Mouse (Mus musculus): ENCODE measurements around the gene Sema6d.

Gene Sema6d

DNA sequence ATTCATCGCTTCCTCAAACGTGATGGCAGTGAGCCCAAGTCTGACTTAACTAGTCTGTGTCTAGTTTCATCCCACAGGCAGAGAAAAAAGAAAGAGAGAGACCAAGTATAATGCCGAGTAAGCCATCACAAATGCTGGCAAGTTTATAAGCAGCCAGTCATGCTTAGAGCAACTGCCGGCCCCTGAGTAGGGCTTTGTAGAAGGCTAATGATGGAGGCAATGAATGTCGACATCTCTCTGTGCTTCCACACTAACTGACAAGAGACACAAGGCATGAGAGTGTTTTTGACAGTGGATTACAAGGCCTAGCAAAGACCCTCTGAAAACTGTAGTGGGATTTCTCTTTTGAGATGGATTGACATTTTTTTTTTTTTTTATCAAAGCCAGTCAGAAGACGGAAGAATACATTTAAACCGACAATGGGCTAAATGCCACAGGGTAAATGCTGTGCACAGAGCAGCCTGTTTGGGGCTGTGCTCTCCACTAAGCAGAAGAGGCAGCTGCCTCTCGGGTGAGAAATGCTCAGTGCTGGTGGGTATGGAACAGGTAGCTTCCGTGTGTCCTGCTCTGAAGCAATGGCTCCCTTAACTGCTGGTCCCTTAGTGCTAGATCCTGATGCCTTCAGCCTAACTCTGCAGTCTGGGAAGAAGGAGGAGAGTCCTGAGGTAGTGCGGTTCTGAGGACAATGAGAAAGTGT lies 380.7 kb downstream of the Sema6d start:
- no peak for DNase-seq (ENCODE audit: low spot score)

DNA sequence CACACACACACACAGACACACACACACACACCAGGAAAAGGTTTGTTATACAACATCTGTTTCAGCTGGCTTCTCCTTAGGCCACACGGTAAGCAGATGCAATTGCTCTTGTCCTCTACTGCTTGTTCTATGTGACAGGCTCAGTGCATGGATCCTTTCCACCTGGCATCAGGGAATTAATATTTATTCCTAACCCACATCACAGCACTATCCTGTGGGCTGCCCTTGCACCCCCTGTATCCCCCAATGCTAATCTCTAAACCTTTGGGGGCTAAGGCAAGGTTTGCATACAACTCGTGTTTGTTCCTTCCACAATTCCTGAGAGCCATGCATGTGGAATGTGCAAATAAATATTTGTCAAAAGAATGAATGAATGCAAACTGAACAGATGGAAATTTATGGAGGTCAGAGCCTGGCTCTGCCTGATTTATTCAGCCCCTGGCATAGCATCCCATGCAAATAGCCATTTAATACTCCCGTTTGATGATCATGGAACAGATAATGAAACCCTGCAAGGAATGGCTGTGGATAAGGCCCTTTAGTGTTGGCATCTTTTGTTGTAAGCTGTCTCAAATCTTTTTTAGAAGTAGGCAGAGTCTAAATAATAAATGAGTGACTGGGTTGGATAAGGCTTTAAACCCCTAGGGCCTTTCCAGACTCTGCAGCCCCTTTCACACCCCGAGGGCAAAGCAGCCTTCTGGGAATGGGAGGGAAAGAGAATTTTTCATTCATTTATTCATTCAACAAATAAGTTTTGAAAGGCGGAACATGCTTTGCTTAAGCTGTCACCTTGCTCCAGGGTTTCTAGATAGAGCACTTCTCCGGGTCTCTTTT lies 383.1 kb downstream of the Sema6d start:
- no peak for DNase-seq (ENCODE audit: low spot score)

DNA sequence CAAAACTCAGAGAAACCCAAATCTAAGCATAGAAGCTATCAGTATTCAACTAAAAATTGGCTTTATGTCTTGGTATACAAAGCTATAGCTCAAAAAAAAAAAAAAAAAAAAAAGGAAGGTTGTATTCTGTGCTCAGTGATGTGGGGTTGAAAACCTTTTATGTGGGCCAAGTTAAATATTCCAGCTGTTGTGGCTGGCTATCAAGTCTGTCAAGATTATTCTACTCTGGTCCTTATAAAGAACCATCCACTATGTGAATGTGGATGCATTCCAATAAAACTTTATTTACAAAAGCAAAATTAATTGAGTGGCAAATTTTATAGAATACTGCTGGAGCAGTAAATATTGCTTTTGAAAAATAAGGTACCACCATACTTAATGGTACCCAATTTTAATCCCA lies 388.1 kb downstream of the Sema6d start:
- DNase-seq (ENCODE audit: low spot score), result no peak

DNA sequence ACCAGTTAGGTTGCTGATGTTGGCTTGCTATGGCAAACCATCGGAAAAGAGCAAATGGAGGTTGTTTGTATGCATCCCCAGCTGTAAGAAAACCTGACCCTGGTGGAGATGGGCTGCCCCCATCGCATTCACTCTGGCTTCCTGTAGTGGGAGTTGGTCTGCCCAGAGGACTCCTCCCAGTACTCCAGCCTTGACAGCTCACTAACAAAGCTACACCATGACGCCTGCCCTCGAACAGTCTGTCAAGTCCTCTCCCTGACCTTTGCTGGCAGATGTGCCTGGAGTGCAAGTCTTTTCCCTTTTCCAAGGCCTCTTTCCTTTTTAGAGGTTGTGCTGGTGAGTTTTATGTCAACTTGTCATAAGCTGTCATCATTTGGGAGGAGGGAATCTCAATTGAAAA lies 388.8 kb downstream of the Sema6d start:
- no peak for DNase-seq (ENCODE audit: low spot score)

DNA sequence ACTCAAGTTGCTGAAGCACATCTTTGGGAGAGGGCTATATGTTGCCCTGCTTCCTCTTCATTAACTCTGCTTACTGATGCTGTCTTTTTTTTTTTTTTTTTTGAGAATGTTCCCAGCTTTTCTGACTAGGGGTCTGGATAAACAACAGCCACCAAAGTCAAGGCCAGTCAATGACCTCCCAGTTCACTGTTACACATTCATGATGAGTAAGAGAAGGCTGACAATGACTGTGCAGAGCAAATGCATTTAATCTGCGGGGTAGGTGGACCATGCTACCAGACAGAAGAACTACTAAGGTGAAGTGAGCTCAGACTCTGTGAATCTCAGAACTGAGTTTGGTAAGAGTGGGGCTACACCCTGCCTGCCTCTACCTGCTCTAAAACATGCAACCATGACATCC lies 396.0 kb downstream of the Sema6d start:
- DNase-seq (ENCODE audit: low spot score), result no peak

DNA sequence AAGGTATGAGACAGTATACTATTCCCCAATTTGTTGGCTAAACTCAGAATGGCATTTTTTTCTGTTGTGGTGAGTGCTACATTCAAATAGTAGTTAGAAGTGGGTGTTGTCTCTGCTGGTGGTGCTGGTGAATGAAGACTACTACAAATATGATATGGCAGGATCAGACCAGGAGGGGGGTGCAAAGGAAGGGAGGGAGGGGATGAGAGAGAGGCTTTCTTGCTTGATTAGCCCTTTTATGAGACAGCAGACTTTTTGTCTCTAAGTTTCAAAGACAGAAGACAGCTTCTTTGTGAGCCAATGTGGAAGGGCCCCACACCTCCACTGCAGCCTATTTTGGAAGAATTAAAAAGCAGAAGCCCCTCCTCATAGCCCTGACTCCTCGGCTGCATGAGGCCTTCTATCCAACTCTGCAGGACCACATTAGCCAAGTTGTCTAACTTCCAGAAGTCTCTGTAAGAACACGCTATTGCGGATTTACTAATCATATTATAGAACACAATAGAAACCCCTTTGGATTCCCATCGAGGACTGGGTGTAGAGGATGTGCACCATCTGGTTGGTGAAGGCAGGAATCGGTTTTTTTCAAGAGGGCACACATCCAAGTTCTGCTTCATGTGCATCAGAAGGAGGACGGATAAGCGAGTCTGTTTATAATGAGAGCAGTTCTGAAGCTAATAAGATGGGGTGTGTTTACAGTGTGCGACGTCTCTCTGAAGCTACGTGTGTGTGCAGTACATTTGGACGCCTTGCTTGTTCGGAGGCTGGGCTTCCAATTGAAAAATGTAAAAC lies 400.4 kb downstream of the Sema6d start:
- DNase-seq (ENCODE audit: low spot score), result no peak

DNA sequence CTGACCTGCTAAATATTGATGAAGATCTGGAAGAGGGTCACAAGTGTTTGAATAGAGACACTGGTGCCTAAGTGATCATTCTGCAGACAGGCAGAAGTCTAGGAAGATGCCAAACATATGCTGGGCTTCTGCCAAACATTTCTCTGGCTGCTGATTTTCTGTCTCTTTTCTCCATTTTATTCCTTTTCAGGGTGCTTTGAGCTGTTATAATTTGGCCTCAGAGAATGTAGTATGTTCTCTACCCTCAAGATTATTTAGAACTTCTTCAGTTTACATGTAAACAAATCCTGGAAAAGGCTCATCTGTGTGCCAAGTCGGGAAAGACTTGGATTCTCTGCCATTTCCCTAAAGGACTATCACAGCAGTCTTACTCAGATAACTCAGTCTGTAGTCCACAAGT lies 406.0 kb downstream of the Sema6d start:
- no peak for DNase-seq (ENCODE audit: low spot score)

DNA sequence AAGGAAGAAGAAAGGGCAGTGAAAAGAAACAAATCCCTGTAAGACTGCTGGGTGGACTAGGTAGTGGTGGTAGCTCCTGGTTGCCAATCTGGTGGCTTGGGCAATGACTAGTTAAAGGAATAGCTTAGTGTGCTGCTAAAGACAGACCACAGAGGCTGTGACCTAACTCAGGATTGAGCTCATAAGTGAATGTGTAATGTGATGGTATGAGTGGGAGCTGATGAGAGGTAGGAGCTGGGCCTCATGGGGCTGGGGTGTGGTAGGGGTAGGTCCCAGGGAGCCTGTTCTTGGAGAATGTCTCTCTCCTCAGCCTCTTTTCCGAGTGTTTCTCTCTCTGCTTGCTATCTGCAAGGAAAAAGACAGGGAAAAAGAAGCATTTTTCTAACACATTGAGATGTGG lies 409.9 kb downstream of the Sema6d start:
- DNase-seq (ENCODE audit: low spot score), result no peak

DNA sequence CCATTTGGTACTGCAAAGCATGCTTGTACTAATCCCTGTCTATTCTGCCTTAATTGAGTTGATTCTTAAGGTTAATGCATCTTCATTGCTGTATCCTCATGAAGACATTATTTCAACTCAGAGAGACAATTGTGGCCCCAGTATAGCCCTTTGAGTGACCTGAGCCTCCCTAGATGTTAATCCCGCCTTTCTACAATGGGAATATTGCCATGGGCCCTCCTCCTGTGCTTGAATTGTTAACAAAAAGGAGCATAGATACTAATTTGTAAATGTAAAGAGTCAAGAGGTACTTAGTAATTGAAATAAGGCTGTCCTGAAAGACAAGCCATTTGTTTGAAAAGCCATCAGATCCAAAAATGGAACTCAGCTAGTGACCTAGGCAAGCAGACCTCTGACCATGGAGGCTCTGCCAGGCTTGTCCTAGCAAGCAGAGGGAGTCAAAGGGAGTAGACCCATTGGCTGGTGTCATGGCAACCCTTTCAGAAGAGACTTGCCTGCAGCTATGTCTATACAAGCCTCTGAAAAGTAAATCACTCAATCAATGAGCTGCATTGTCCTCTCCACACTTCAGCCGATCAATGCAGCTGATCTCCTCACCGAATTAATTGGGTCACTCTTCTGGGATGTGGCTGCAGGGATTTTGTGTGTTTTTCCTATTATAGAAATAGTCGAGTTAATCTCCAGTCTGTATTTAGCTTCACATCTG lies 416.2 kb downstream of the Sema6d start:
- DNase-seq (ENCODE audit: low spot score), result no peak

DNA sequence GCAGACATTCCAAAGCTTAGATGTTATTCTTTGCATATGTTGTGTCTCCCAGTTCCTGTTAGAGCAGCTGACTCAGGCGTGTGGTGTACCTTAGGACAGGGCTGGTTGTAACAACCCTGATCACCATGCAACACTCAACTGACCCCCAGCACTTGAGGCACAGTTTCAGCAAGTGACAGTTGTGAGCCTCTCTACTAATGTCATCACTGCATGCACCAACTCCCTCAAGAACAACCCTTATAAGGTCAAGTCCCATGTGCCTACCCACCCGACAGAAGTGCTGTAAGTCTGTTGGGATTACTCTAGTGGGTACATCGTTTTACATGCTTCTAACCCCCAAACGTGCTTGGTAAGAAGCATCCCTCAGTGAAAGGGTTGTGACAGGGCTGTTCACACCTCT lies 418.0 kb downstream of the Sema6d start:
- DNase-seq (ENCODE audit: low spot score), result no peak

DNA sequence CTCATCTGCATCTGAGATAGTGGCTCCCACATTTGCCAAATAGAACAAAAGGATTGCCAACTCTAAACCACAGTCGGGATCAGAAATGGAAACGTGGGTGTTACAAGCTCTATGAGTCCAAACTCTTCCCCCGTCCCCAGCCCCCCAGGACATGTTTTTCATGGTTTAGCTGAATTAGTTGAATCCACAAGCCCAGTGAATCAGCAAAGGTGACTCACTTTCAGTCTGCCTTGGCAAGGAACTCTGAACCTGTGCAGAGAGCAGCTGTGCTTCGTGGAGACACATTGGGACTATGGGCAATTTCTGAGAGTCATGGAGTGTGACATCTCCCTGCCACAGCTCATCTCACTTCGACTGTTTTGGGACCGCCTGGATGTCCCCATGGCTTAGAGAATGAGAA lies 419.7 kb downstream of the Sema6d start:
- no peak for DNase-seq (ENCODE audit: low spot score)

DNA sequence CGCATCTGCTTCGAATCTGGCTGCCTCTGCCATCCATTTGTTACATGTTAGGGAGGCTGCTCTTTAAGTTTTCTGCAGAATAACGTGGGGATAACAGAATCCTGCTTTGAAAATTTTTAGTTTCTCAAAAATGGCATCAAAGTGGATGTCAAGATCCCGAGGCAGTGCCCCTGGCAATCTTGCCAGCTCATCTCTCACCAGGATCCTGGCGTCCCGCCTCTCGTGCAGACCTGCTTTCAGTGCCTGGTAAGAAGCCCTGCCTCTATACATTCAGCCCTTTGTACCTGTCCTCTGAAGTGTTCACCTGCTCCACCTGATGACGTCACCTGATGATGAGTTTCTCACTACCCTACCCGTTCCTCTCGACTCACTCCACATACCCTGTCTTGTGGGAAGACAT lies 422.1 kb downstream of the Sema6d start:
- no peak for DNase-seq (ENCODE audit: low spot score)

DNA sequence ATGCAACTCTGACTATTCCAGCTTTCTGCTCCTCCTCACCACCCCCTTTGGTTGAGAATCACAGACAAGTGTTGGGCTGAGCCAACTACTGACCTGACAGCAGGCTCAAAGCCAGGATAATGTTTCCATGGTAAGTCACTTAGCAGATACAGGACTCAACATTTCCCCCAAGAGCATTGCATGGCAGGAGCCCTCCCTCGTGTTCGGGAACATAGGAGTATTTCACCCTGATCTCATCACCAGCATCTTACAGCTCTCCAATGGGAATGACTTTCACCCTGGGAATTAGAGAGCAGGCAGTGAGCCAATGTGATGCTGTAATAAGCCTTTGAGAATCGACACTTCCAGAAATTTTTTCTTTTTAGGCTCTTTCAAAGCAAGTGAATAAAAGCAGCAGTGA lies 432.7 kb downstream of the Sema6d start:
- DNase-seq (ENCODE audit: low spot score), result no peak

DNA sequence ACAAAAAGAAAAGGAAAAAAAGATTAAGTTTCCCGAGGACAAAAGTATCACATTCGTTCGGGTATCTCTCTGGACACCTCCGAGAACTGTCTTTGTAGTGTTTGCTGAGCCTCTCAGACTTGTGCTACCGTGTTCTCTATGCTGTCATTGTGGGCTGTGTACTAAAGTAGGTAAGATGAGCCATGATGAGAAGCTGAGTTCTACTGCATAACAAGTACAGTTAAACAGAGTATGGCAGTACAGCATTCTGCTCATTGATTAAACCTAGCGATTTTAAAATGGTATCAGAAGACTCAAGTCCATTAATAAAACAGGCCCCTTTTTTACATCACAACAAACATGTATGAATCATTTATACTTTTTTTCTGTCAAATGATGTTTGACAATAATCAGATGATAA lies 433.9 kb downstream of the Sema6d start:
- DNase-seq (ENCODE audit: low spot score), result no peak

DNA sequence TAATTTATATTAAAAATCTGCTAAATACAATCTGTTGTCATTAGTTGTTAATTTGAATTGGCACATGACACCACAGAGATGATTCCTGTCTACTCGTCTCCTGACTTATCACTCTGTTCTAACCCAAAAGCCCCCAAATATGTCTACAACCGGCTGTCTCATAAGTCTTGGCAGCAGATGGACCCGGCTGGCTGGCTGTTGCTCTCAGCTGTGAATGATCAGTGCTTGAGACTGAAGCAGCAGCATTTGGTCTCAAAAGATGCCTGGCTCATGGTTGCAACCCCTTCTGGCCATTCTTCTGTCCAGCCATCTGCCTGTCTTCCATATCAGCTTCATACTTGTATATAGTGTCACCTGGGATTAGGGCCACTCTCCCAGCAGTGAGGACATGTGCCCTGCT lies 434.4 kb downstream of the Sema6d start:
- no peak for DNase-seq (ENCODE audit: low spot score)

DNA sequence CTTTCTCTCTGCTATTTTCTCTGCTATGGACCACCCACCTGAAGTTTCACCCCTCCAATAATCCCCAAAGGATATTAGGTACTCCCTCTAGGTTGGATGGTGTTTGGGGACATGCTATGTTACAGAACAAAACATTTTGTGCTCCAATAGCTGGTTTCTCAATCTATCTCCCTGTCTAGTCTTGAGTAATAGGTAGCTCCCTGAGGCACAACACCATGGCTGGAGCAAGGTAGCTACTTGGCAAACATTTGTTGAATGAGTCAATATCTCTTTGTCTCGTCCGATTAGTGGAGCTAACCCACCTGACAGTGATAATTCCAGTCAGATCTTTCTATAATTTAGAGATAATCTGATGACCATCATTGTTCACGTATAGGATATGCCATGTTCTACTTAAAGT lies 437.9 kb downstream of the Sema6d start:
- no peak for DNase-seq (ENCODE audit: low spot score)

DNA sequence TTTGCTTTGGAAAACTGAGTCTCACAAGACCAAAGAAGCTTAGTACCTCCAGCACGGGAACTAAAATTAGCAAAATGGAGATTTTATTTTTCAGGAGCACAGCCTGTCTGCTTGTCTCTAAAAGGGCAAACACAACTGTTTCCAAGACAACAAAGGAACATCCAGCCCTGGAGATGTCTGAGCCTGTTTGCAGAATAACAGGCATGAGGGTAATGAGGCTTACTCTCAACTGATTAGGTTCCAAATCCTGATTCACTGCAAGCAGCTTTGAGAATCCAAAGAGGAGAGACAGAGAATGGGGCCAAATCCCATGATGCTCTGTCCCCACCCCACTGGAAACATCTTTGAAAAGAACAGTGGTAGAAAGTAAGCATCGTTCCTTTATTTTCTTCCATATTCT lies 440.7 kb downstream of the Sema6d start:
- DNase-seq (ENCODE audit: low spot score), result no peak

DNA sequence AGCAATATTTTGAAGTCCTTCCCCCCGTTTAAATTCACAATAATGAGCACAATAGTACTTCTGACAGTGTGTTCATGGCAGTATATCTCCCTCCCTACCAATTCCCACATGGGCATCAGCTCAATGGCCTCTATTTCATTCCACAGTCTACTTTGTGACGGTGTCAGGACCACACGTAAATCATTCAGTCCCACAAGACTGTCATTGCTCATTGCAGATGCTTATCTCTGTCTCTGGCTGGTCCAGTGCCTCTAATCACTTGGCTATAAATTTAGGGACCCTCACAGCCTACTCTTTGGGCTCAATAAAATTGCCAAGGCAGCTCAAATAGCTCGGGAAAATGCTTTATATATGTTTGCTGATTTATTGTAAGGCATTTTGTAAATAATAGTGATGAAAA lies 441.3 kb downstream of the Sema6d start:
- DNase-seq (ENCODE audit: low spot score), result no peak

DNA sequence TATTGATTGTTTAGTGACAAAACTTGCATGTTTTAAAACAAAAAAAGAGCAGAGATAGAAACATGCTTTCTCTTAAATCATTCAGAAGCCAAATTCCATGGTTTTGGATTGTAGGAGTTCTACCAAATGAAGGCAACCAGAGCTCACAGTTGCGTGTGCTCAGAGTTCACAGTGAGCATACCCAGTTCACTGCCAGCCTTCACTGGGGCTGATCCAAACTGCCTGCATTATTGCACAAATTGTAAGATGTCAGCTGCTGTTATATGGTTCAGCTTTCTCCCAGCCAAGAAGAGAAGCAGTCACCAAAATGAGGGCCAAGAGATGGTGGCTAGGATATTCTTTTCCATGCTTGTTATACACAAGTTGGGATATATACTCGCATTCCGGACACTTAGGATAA lies 443.1 kb downstream of the Sema6d start:
- DNase-seq (ENCODE audit: low spot score), result no peak

DNA sequence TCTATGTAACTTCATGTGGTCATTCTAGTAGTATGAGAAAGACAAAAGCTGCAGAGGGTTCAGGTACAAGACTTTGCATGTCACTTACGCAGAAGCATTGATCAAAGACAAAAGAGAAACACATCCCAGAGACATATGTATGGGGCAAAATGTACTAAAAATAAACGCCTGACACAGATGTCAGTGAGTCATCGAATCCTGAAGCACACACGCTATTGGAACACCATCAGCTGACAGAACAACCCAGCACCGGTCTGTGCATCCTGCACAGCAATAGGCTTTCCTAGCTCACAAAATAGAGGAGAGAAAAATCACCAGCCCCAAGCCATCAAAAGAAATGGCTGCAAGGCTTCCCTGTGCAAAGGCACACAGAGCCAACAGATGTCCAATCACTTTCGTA lies 443.8 kb downstream of the Sema6d start:
- no peak for DNase-seq (ENCODE audit: low spot score)

DNA sequence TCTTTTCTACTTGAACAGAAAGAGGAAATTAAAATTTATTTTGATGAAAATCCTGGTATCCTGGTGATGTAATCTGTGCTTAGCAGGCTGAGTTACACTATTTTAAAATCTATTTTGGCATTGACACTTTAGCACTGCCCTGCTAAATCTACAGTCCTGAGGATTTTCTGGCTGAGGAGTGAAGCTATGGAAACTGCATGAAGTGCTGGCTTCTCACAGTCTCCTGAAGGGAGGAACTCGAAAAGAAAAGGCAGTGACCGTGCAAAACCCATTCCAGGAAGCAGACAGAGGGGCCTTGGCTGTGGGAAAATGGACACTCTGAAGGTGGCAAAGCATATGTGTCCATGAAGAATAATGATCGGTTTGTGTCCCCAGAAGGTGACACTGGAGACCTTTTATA lies 460.5 kb downstream of the Sema6d start:
- no peak for DNase-seq (ENCODE audit: low spot score)

DNA sequence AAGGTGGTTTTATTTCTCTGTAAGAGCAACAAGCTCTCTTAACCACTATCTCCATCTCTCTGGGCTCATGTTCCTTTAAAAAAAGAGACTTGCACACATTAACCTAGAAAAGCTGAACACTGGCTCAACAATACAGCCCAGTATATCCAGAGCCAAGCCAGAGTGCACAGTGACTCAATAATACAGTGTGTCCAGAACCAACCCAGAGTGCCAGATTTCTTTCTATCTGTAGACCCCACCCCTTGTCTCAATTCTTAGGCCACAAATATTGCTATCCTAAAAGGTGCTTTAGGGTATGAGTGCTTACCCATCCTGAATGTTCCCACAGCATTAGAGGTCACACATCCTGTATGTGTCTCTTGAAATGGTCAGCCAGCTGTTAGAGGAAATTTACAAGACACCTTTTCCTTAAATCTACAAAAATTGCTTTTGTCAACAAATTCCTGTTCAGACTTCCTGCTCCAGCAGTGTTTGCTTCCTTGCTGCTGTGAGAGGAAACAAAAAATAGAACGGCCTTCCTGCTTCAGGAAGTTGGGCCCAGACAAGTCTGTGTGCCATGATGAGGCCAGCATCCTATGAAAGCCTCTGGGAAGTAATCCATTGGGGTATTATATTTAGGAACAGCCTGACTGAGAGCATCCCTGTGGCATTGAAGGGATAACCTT lies 465.1 kb downstream of the Sema6d start:
- no peak for DNase-seq (ENCODE audit: low spot score)
